Mouse (Mus musculus): Measurements from ENCODE around the gene Pip4k2c.
"Not testable (repeated sequence)": the region's sequence is repeated elsewhere in the genome, so short reads cannot be mapped to it uniquely, and the experiment has no call there.

GRCm38 (mm10) chr10:127152556-127152955 lies 58.8 kb downstream of the Pip4k2c start:
- TF ChIP-seq CTCF (IDR thresholded peaks at IDR 0.05; ENCODE audit: extremely low read depth, insufficient read length, insufficient replicate concordance, low read depth, low read length); POLR2A (IDR thresholded peaks at IDR 0.05; ENCODE audit: low read depth, low read length): not testable (repeated sequence)

All from small intestine, adult 2 months (tissue).